Comparison of ENCODE assay signal across 17 mouse cellular contexts in the genomic region with DNA sequence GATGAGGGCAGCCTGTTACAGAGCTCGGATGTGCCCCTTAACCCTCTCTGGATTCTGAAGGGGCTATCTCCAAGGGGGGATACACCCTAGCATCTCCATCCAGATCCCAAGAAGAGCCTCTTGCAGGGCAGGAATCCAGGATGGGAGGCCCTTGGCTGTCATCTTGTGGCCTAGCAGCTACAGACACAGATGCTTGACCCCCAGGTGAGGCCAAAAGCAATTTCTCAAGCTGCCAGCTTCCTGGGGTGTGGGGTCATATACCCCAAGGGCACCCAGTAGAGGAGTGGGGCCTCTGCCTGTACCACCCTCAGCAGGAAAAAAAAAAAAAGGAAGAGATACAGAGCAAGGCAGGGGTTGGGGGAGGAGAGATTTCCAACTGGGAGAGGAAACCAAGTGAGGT.
"Had no signal": no experiment of that assay in that cellular context is flagged by ENCODE, and none has a peak within 500 bp of the region (broad histone marks: within the 10 kb centered on the region; RNA-seq: fewer than 3 reads in every experiment).

No protein-coding gene starts in this region.

- H3K4me3 ChIP-seq: lung, embryonic 15.5 days; midbrain, embryonic 12.5 days; neural tube, embryonic 12.5 days; stomach, embryonic 15.5 days had no signal

- H3K36me3 ChIP-seq: lung, embryonic 15.5 days; neural tube, embryonic 12.5 days; stomach, embryonic 15.5 days had no signal

- H3K4me1 ChIP-seq: megakaryocyte, embryonic 14.5 days; stomach, embryonic 15.5 days had no signal

- ATAC-seq: liver, postnatal 0 days; lung, postnatal 0 days had no signal

- H3K4me2 ChIP-seq: lung, embryonic 15.5 days; midbrain, embryonic 12.5 days; neural tube, embryonic 12.5 days; stomach, embryonic 15.5 days had no signal

- H3K27me3 ChIP-seq: lung, embryonic 15.5 days; neural tube, embryonic 12.5 days; stomach, embryonic 15.5 days had no signal

- DNase-seq: liver, postnatal 0 days; lung, adult 2 months; lung, postnatal 14 days; lung, postnatal 36 days; midbrain, embryonic 14.5 days; right cerebral cortex, postnatal 14 days; thymus, adult 2 months; thymus, postnatal 25 days; thymus, postnatal 4 days had no signal

- H3K9ac ChIP-seq: liver, postnatal 0 days; lung, embryonic 15.5 days; midbrain, embryonic 12.5 days; neural tube, embryonic 12.5 days; stomach, embryonic 15.5 days had no signal

- H3K27ac ChIP-seq: lung, embryonic 15.5 days; macrophage; neural tube, embryonic 12.5 days; stomach, embryonic 15.5 days; stomach, postnatal 0 days had no signal

- H3K9me3 ChIP-seq: lung, embryonic 15.5 days; stomach, embryonic 15.5 days had no signal
